Mouse (Mus musculus) kidney, adult 8-10 months (tissue): ENCODE results near the gene Ccdc121.

Source experiments
- DNase-seq, 2 experiments: peaks; one replicate each; pipeline ENCODE4 v3.0.0; 2022

The Ccdc121 gene

DNA sequence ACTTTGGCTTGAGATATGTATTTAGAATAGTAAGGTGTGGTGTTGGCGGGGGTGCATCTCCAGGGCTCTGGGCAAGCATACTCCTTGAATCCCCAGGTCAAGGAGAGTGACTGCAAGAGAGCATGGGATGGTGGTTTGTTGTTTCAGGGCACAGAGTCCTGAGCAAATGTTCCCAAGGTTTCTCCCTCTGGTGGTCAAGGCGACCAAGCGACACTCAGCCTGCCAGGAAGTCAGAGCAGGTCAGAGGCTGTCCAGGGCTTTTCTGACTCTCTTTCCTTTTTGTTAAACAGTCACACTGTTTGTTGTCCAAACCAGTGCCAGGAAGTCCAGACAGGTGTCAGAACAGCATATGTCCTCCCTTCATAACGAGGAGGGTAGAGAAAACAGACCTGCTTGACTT, at the start of gene Ccdc121:
TSS of gene Ccdc121 (minus strand) at position 145 of the 400 bp plus-strand sequence.
- DNase-seq, result peak in 1 of 2 experiments; percentile 16

DNA sequence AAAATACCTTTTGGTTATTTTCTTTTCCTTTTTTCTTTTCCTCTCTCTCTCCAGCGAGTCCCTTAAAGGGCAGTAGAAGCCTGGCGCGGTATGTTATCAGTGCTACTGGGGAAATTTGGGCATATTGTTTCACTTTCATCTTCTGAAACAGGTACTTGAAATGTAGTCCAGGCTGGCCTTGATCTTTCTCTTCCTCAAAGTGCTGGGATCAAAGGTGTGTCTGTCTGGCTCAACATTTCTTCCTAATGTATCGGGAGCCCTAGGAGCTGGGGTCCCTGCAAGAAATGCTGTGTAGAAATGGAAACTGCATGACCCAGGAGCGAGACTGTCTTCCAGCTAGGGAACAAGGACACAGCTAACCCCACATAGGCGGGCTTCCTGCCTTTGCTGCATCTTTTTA, 49.1 kb upstream of the Ccdc121 start:
- DNase-seq, result no peak

DNA sequence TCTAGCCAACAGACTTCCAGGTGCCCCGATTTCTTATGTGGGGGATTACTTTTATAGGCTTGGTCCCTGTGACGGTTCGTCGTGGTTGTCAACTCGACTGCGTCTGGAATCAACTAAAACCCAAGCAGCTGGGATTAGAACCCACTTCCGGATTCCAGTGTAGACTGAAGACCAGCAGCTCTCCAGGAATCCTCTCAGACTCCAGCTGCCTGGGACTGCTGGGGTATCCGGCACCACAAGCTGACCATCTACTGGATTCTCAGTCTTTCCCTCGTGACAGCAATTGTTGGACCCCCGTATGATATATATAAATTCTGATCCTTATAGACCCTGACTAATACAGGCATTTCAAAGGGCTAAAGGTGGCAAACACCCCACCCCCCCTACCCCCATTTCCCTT, 48.4 kb upstream of the Ccdc121 start:
- no peak for DNase-seq

DNA sequence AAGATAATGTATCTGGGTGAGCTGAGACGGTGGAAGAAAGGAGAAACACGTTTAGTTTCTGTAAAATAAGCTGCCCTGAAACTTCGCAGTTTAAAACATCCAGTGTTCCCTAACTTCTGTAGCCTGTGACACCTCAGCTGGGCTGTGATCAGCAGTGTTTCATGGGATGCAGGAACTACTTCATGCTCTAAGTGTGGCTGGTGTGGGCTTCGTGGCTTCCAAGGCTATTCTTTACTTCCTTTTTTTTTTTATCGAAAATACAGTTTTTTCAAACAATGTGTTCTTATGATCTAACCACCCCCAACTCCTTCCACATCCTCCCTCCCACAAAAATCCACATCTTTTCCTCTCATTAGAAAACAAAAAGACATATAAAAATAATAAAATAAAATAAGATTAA, 44.2 kb upstream of the Ccdc121 start:
- no peak for DNase-seq

DNA sequence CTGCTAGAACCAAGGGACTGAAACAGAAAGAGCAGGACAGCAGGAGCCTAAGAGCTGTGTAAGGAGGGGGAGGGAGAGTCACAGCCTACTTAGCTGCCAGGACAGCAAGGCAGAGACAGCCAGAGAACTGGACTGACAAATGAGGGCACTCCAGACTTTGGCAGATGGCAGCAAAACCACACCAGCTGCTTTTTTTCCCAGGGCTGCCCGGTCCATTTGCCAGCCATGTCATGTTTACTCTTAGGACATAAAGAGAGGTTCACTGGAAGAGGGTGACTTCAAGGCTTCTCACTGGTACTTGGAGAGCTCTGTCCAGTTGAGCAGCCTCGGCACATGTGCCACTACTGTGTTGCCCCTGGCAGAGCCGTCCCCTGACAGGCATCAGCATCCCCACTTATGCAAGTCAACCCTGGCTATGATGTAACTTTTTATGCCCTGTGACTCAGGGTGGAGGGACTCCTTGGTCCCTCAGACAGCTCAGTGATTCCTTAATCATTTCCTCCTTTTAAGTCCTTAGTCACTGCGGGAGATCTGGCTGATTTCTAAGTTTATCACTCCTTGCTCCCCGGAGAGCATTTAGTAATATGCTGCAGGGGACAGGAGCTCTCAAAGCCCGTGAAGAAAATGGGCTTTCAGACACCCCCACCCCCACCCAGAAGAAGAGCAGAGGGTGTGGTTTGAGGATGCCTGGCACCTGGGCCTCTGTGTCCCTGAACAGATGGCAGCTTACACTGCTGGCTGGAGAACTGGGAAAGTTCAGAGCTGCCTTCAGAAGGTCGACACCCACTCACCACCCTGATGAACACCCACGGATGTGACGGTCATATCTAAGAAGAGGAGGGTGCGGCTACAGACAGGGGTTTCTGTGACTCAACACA, 41.5 kb upstream of the Ccdc121 start:
- DNase-seq, result no peak

DNA sequence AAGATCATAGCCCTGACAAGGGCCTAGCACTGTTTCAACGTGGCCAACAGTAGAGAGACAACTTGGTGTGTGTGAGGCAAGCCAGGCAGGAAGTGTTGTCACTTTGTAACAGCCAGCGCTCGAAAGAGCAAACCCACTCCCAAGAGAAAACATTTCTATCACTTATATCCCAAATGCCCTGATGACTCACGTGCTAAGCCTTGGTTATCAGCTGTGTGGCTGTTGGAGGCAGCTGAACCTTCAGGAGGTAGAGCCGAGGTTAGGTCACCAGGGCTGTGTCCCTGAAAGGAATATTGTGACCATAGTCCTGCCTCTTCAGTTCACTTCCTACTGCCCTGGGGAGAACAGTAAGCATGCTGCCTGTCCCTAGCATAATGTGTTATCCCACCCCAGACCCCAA, 39.6 kb upstream of the Ccdc121 start:
- no peak for DNase-seq

DNA sequence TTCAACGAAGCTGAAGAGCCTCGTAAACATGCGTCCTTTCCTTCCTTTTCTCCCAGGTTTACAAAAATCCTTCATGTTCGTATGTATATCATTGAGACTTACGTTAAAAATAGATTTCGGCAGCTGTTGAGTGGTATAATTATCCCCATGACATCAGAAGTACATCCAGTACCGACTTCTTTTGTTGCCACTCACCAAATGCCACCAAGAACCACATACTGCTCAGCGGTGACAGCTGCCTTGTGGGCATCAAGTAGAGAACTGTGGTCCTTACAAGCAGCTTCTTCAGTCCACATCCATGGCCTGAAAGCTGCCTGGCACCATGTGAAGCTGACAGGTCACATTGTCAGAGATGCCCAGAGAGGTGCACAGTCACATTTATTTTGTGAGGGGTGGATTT, 38.7 kb upstream of the Ccdc121 start:
- no peak for DNase-seq

DNA sequence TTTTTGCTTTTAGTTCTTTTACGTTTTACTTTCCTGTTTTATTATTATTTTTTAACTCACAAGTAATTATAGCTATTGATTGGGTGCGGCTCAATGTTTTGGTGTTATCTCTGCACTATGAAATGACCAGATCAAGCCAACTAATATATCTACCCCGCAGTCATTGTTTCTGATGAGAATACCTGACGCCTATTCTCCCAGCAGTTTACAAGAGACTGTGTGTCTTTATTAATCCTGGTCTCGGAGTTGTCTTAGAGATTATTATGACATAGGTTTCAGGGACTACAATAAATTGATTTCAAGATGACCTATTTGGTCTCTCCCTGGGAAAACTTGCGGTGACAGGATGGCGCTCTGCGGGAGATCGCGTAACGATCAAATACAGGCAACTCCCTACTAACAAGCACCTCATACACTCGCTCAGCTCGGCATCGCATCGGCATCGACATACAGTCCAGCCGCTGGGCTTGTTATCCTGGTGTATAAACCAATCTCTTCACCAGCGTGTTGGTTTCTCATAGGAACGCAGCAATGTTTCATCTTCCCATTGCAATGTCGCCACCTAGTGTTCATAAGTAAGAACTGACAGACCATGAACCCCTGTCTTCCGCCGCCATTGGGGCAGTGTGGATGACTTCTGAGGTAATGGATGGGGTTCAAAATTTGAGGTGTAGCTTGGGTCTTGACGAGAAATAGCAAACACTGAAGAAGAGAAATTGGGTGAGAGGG, 34.0 kb upstream of the Ccdc121 start:
- DNase-seq, result peak; percentile 49 to 65

DNA sequence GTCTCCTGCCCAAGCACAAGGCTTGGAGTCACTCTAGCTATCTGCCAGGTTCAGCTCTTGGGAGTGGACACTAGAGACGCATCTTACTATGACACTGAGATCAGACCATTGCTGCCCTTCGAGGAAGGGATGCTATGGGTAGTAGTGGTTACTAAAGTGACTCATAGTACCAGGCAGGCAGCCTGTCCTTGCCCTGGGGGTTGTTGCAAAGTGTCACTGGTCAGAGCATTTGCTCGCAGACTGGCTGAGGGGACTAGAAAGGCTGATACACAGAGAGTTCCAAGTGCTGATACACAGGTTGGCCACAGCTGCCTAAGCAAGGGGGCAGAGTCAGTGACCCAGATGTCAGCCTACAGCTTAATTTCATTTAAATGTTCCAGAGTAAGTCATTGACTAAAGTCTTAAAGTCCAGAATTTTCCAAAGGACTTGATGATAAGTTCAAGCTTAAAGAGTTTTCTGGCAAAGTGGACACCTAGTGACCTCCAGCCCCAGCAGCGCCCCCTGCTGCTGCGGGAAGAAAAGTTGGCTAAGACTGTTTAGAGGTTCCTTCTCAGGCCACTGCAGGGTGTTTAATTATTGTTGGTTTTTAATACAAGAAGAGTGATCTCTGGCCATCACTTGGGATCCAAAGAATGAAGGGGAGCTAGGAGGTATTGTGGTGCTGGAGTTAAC, 32.6 kb upstream of the Ccdc121 start:
- DNase-seq, result peak; percentile 48 to 67

DNA sequence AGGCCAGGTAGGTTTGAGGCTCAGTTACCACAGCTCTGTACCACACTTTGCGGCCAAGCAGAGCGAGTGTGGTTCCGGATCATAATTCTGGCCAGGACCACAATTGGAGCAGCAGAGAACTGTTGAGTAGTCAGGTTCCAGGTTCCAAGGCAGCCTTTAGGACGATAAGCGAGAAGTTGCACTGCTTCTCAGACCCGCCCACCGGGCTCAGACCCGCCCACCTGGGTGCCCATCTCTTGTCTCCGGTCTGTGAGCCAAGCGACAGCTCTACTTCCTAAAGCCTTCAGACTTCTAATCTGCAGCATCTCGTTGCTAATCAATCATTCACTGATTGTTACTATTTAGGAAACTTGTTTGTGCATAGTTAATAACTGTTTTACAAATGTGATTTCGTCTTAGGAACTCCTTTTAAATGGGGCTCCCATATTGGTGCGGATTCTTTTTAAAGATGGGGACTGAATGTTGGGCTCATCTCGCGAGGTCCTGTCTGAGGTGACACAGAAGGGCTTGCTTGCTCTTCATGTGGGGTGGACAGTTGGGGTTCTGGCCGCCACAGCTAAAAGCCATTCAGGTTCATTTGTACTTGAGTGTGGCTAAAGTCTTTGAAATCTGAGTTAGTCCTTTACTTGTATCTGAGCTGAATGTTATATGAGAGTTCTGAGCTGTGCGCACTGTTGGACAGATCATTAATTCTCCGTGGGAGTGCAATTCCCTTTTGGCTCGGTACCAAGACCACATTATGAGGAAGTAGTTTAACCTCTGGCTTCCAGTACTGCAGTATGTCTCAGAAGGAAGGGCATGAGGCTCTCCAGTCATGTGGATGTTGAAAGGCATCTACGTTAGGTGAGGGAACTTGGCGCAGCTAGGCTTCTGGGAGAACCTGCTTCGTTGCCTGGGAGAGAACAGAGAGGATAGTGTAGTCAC, 28.9 kb upstream of the Ccdc121 start:
- peak; percentile 67 to 77 for DNase-seq

DNA sequence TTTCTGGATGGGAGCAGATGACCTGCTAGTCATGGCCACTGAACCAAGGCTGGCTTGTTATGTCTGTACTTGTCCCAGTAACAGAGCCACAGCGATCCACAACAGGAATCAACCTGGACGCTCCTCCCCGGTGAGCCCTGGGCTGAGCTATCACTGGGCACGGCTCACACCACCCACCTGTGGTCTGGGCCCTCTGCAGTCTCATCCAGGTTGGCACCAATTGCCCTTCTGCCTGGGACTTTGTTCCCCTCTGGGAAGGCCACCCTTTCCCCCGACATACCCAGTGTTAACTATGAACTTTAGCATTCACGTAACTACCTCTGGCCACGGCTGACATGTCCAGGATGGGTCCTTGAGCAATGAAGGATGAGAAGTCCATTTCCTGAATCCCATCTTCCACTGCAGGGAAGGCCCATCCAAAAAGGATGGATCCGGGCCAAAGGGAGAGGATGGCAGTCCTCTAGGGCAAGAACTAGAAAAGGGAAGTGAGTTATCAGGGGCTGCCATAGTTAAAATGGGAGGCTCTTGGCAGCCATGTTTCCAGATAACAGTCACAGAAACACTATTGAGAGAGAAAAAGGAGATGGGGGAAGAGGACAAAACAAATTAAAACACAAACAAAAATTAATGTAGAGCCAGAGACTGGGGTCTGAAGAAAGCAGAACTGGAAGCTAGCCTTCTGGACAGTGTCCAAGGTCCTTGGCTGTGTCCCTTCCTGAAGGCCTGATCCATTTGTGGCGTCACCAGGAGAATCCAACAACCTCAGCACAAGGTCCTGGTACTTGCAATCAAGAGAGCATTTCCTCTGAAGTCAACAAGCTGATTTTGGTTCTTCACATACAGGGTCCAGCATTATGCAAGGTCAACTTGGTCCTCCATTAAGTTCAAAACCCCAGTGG, 26.6 kb upstream of the Ccdc121 start:
- DNase-seq, result peak; percentile 34 to 63

DNA sequence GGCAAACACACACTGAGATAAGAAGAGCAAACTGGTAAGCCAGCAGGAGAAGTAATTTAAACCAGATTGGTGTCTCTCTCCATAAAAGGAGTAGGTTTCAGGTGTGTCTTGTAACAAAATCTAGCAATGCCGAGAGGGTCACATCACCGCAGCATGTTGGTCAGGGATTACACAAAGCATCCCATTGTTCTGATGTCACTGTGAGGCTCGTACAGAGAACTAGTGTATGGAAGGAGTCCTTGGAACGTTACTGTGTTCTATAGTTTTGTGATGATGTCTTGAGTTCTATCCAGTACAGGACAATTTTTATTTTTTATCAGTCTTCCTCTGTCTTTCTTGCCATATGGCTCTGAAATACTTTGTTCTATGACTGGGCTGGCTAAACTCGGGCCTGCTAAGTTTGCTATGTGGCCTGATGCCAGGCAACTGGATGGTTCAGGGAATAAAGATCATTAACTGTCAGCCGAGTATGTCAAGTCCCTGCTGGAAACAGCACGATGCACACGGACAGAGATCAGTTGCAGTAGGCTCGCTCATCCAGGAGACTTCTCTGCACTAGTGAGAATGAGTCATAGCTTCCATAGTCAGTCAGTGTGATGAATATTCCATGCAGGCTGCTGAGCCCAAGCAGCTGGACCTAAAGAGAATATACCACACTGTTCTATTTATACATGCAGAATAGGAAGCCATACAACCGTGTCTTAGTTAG, 24.1 kb upstream of the Ccdc121 start:
- peak in 1 of 2 experiments; percentile 49 for DNase-seq

DNA sequence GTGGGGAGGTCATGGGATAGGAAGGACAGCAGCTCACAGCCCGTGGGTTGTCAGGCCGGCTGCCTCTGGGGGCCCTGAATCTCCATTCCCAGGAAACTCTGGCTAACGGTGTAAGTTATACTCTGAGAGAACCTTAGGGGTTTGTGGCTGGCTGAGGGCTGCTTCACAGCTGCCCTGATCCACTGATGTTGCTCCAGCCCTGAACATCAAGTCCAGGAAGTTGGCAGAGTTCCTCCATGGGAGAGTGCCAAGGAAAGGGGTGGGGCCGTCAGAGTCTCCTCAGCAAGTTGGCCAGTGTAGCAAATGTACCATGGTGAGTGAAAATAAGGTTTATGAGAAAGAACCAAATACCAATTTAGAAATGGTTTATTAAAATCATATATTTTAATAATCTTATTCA, 18.1 kb upstream of the Ccdc121 start:
- DNase-seq, result peak; percentile 89 to 95

DNA sequence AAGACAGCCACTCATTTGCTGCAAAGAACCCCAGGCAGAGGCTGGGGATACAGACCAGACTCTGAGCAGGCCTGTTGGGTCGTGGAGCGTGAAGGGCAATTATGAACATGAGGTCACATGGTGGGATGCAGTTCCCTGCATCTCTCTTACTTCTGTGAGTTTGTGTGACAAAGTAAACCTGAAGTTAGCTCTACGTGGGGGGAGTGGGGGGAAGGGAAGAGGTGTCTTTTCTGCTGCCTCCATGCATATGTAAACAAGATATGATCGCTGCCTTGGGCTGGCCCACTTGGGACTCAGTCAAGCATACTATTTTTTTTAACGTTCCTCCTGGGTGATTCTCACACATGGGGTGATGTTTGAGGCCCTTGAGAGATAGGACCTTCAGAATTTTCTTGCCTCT, 14.7 kb upstream of the Ccdc121 start:
- DNase-seq, result no peak

DNA sequence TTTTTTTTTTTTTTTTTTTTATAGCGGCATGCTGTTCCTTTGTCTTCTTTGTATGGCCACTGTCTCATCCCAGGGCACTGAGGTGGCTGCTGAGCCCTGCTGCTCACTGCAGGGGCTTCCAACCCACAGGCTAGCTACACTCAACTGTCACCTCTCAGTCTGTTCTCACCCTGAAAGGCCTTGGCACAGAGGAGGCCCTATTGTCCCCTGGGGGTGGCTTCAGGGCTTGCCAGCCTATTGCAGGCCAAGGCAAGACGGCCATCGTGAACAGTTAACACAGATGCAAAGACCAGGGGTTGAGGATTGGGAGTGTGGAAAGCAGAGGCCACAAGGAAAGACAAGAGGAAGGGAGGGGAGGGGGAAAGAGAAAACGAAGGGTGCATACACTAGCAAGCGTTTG, 12.6 kb upstream of the Ccdc121 start:
- no peak for DNase-seq

DNA sequence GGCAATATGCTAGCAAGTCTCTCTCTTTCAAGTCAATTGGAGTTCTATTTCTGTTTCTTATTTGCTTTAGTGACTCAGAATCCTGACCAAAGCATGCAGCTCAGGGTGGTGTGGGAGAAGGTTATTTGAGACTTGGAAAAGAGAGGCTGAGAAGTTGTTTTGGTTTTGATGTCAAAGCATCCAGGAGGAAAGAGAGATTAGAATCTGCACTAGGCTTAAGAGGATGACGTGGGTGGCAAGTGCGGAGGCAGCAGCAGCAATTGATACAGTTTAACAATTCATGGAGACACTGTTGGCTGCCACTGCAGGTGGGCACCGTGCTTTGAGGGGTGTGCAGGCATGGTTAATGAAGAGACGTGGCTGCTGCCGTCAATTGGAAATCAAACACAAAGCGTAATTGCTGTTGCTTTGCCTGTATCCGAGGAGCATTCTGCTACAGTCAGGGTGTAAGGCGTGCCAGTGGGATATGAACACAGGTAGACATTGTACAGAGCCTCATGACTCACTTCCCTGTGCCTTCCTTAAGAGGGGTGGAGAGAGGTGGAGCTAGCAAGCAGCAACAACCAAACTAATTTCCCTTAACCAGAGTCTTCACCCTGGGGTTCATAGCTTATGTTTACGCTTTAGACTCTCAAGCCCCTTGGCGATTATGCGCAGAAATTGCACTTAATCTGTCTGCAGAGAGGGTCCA, 10.3 kb upstream of the Ccdc121 start:
- no peak for DNase-seq

DNA sequence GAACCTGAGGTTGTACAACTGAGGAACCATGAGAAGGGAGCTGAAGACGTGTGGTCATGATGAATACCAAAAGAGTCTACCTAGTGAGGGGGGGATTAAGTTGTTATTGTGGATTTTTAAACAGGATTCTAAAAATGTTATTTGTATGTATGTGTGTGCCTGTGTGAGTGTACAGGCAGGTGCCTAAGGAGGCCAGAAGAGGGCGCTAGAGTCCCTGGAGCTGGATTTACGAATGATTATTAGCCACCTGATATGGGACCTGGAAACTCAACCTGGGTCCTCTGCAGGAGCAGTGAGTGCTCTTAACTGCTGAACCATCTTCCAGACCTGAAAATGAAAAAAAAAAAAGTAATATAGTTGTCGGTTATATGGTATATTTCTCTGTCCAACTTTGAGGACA, 7.9 kb upstream of the Ccdc121 start:
- no peak for DNase-seq

DNA sequence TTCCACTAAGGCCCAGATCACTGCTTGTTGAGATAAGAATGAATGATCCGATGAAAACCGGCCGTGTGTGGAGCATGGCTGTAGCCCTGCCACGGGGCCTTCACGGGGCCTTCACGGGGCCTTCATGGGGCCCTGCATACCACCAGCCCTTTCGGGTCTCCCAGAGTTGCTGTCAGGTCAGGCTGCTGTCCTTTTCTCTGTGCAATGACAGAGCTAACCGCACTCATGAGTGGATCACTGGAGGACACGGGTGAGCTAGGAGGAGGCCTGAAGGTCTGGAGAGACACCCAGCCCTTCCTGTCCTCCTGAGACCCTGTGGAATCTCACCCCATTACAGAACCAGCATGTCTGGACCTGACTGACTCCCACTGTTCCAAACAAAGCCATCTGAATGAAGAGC, 6.8 kb upstream of the Ccdc121 start:
- no peak for DNase-seq

DNA sequence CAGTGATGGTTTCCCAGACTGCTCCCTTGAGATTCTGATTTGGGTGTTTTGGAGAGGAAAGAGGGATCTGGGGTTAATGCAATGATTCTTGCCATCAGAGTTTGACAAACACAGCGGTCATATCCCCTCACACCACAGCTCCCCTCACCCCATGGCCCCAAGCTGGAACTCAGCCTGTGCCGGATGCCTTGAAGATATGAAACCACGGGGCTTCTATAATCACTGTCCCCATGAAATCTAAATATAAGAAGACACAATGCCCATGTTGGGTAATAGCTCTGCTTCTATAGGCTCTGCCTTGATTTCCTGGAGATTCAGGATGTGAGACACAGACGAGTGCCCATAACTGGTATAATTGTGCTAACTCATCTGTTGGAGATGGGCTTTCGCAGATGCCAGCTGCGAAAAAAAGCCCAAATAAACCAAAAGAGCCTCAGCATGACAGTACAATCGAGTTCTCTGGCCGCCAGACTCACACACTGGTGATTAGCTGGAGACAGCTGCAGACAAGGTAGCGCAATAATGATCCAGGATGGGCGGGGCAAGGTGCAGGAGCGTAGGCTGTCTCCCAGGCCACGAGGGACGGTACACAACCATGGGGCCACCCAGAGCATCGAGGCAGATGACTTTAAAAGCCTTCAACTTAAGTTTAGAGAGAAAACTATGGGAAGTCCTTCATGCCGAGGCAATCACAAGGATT, 1.3 kb upstream of the Ccdc121 start:
- DNase-seq, result no peak
